Mouse (Mus musculus) kidney, adult 8-10 months (tissue): ENCODE measurements around the gene Rhbg.

Experiments
- DNase-seq, 2 experiments: peaks; one replicate each; pipeline ENCODE4 v3.0.0; 2022

Gene Rhbg

GRCm38 (mm10) chr3:88255950-88256349, 1.4 kb upstream of the Rhbg start:
- DNase-seq = no peak

DNA sequence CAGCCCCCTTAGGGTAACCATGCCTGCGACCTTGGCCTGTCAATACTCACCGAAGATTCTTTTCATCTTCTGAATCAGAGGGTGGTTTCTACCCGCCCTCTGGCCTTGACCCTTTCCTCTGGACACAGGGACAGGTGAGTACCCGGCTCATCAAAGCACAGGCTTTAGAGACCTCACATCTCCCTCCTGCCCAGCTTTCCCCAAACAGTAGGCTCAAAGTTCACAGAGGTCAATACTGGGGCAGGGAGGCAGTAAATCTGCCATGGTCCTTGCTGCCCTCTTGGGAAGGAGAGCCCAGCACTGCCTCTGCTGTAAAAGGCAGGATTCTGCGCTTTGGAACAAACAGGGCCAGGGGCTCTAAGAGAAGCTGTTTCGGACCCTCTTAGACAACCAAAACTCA, 1.8 kb downstream of the Rhbg start:
- no peak for DNase-seq

- DNase-seq = no peak
Measured at GRCm38 (mm10) chr3:88248406-88248805, 6.1 kb downstream of the Rhbg start.

- no peak for DNase-seq
Measured at GRCm38 (mm10) chr3:88247666-88248065, 6.8 kb downstream of the Rhbg start.

DNA sequence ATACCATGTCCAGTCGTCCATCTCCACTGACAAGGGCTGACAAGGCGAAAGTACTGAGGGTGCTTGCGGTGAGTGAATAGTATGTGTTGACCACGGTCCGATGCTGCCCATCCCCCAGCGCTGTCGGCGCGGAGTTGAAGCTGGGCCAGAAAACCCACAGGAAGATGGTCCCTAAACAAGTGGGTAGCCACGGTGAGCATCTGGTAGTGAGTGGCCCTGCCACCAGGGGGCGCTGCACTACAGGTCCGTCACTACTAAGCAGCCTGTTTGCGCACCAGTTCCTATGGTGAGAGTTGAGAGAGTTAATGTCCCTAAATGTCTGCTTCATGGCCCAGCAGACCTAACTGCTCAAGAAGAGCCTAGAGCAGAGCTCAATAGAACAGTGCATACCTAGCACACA, 8.7 kb downstream of the Rhbg start:
- peak; percentile 38 to 73 for DNase-seq

DNA sequence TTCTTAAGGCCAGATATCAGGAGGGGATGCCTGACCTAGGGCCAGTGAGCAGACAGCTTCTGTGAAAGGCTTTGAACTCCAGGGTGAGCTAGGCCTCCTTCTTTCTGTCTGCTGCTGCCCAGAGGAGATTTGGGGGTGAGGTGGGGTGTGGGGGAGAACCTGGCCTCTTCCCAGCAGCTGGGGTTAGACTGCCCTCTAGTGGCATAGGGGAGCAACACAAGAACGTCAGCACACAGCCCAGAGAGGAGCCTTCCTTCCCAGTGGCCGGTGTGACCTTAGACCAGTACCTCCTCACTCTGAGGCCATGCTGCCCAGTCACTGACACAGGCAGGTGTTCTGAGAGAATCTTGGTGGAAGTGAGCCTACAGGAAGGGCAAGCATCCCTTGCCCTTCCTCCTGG, 10.4 kb downstream of the Rhbg start:
- DNase-seq = peak in 1 of 2 experiments; percentile 48

- DNase-seq = peak; percentile 52 to 79
Measured at GRCm38 (mm10) chr3:88242531-88242930, 12.0 kb downstream of the Rhbg start.

DNA sequence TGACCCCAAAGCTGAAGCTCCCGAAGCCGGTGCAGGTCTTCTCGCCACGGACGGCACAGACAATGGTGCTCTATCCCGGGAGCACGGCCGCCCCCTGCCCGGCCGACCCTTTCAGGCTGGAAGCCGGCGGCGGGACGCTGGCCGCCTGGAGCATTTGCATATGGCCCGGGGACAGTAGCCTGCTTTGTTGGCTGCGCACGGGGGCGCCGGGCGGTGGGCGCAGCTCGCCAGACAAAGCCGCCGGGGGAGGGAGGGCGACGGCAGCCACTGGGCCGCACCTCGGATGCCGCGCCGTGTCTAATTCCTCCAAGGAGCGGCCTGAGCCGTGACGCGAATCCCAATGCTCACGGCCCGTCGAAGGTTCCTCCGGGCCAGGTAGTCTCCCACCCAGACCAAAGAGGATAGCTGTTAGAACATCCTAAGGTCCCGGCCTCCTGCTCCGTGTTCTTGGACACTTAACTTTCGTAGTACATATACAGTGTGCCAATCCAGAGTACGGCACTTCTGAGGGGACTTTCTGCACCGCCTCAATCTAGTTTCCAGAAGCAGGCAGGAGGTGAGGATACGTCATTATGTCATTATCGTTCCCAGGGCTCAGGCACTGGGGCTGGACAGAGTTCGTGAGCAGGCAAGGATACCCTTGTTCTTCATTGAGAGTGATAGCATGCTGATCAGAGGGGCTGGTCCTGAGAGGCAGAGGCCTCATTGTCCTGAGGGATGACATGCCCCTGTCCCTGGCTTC, 13.3 kb downstream of the Rhbg start:
- DNase-seq = no peak

DNA sequence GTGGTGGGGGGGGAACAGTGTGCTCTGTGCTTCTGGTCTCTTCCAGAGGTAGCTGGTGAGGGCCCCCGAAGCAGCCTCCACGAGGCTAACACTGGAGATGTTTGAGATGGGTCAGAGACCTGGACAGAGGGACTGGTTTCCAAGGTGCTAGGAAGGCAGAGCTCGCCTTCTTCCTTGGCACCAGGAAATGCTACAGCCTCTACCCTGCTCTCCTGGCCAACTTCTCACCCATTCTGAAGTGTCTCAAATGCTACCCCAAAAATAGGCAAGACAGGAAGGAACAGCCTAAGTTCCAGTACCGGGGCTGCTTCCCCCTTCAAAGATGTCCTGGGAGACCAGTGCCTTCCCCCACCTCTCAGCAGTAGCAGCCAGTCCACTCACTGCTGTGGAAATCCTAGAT, 15.1 kb downstream of the Rhbg start:
- DNase-seq = no peak

- no peak for DNase-seq
Measured at GRCm38 (mm10) chr3:88238866-88239391, 15.6 kb downstream of the Rhbg start.

DNA sequence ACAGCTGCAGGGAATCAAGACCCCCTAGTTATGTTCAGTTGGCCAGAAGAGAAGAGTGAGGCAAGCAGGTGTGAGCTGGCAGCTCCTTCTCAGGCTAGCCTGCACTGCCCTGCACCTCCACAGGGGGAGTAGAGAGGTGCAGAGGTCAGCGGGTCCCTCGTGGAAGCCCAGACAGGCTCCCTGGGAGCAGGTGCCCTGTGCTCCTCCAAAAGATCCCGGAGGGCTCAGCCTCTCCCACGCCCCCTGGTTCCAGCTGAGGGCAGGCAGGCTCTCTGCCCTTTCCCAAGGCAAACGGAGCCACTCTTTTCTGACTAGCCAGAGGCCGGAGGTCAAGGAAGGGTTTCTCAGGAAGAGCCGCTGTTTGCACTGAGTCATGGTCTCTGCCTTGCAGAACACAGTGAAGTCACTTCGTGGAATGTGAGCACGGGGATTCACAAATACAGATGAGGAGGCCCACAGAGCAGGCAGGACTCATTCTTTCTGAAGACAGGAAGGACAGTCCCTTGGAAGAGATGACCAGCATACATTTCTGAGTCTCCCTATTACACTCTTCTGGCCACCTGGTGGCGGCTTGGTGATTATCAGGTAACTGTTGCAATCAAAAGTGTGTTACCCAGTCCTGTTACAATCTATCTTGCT, 16.8 kb downstream of the Rhbg start:
- peak in 1 of 2 experiments; percentile 25 for DNase-seq

GRCm38 (mm10) chr3:88237161-88237555, 17.4 kb downstream of the Rhbg start:
- no peak for DNase-seq

GRCm38 (mm10) chr3:88235616-88236015, 18.9 kb downstream of the Rhbg start:
- no peak for DNase-seq

DNA sequence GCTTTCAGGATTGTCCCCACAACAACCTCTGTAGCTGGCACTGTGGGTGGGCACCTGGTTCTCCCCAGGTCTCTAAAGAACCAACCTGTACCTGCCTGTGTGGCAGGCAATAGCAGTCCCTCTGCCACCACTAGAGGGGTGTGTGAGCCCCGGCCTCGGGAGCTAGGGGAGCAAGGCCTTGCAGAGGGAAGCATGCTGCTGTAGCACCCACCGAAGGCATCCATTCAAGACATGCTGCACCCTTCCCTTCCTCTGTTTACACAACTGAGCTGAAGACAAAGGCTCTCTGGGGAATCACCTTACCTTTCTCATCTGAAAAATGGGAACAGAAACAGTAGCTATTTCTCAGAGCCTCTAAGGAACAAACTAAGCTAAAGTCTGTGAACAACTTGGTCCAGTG, 19.3 kb downstream of the Rhbg start:
- DNase-seq = no peak

DNA sequence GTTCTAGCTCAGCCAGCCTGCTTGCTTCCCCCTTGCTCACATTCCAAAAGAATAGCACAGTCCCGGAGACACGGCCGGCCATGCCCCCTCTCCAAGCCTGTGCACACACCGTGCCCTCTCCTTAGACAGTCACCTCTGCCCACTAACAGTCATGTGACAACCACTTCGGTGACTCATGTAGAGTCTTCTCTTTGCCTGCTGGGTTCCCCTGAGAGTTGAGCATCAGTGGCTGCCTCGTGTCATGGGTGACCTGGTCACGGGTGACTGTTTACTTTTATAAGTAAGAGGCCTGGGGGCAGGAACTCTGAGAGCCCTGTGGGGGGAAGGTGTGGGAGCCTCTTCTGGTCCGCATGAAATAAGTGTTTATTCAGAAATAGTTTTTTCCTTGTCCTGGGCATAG, 20.5 kb downstream of the Rhbg start:
- no peak for DNase-seq

GRCm38 (mm10) chr3:88232851-88233649, 21.5 kb downstream of the Rhbg start:
- no peak for DNase-seq

GRCm38 (mm10) chr3:88232301-88232702, 22.2 kb downstream of the Rhbg start:
- no peak for DNase-seq

- no peak for DNase-seq
Measured at GRCm38 (mm10) chr3:88231061-88231641, 23.4 kb downstream of the Rhbg start.

DNA sequence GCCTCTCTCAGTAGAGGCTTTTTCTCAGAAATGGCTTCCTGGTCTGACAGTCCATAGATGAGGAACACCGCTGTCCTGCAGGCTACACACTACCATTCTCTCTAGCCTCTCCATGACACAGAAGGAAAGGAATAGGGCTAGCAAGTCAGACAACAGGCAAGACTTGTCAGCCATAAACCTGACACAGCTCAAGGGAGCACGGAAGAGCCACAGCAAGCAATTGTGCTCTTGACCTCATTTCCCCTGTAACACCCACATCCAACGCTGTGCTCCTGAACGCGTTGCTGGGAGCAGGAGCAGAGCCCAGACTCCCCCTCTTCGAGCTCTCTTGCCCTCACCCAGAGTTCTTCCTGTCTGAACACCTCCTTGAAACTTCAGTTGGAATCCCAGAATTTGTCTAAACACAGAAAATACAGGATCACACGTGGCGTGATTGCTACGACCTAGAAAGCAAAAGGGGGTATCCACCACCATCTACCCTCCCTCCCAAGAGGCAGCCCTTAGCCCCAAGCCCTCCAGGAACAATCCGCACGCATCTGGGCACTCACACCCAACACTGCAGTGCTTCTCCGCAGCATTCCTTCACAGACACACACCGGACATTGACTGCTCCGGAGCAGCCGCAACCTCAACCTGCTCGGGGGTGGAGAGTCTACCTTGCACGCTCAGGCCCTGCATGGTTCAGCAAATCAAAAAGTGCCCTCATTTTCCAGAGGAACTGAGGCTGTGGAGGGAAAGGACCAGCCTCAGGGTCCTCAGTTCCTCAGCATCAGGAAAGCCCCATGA, 24.1 kb downstream of the Rhbg start:
- DNase-seq = no peak

- DNase-seq = no peak
Measured at GRCm38 (mm10) chr3:88229526-88229925, 25.0 kb downstream of the Rhbg start.

GRCm38 (mm10) chr3:88228906-88229305, 25.6 kb downstream of the Rhbg start:
- DNase-seq = peak in 1 of 2 experiments; percentile 20

DNA sequence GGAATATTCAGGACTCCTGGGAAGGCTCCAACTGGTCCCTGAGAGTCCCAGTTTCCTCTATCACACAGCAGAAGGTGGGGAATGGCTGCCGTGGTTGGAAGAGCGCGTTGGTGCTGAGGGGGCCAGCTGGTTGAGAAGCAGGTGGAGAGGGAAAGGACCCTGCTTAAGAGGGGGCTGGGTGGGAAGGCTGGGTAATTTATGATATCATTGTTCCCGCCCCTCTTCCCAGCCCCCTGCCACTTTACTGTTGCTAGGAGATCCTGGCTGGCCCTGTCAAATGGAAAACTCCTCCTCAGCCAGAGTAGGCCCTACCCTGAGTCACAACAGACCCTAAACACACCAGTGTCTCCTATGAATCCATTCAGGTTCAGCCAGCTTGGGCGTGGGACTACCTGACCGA, 26.5 kb downstream of the Rhbg start:
- no peak for DNase-seq
